Mouse (Mus musculus): ENCODE measurements around the gene Btla. TPM values are rescaled to one million over a fixed set of nuclear protein-coding genes. Genes with fewer than 3 reads are reported as not detected.

Gene Btla
- total and polyA plus RNA-seq, 3 experiments, result 0.44 to 0.86 (median 0.74) TPM

GRCm38 (mm10) chr16:45262051-45262450 lies 37.9 kb downstream of the Btla start:
- no peak overlapping the region for H3K9ac ChIP-seq (ENCODE audit: low read depth, low read length)
- H3K79me2 ChIP-seq (replicated peaks; ENCODE audit: control insufficient read depth, insufficient read depth, low read length), result no peaks in the 10 kb centered on the region
- peaks cover 5% of the 10 kb centered on the region for H3K4me1 ChIP-seq (ENCODE audit: control insufficient read depth, insufficient read depth, low read length)
- no peaks in the 10 kb centered on the region for H3K27me3 ChIP-seq (ENCODE audit: control insufficient read depth, insufficient read depth, low read length)
- peaks cover 4% of the 10 kb centered on the region; the same call in 1 of the 2 replicates for H3K36me3 ChIP-seq (ENCODE audit: control insufficient read depth, insufficient read depth, low read length)
- no peak overlapping the region for H3K27ac ChIP-seq
- intact Hi-C loops (cut with DNase I), result no loop called here
- TF ChIP-seq POLR2A (IDR thresholded peaks at IDR 0.05; ENCODE audit: insufficient read depth, low read depth, low read length), result no peak
- H3K4me3 ChIP-seq, result no peak overlapping the region
- DNase-seq, result no peak

- H3K4me1 ChIP-seq (ENCODE audit: control insufficient read depth, insufficient read depth, low read length), result no peaks in the 10 kb centered on the region
- no peaks in the 10 kb centered on the region for H3K36me3 ChIP-seq (ENCODE audit: control insufficient read depth, insufficient read depth, low read length)
- no peaks in the 10 kb centered on the region for H3K79me2 ChIP-seq (replicated peaks; ENCODE audit: control insufficient read depth, insufficient read depth, low read length)
- H3K27me3 ChIP-seq (ENCODE audit: control insufficient read depth, insufficient read depth, low read length), result no peaks in the 10 kb centered on the region
- no peak overlapping the region for H3K4me3 ChIP-seq
- peak overlapping the region; percentile 57 for H3K27ac ChIP-seq
- no peak for TF ChIP-seq EP300 (IDR thresholded peaks at IDR 0.05; ENCODE audit: insufficient read depth, low read depth, low read length)
- no peak for TF ChIP-seq CTCF (IDR thresholded peaks at IDR 0.05)
- TF ChIP-seq POLR2A (IDR thresholded peaks at IDR 0.05; ENCODE audit: insufficient read depth, low read depth, low read length), result no peak
- H3K9ac ChIP-seq (ENCODE audit: low read depth, low read length), result no peak overlapping the region
- peak in 1 of 2 experiments; percentile 29 for DNase-seq
- WGBS, result 55% methylated on average over 2 of the region's 2 CpGs
- intact Hi-C loops (cut with DNase I), result no loop called here
Observed at GRCm38 (mm10) chr16:45269886-45270285, 45.8 kb downstream of the Btla start.

DNA sequence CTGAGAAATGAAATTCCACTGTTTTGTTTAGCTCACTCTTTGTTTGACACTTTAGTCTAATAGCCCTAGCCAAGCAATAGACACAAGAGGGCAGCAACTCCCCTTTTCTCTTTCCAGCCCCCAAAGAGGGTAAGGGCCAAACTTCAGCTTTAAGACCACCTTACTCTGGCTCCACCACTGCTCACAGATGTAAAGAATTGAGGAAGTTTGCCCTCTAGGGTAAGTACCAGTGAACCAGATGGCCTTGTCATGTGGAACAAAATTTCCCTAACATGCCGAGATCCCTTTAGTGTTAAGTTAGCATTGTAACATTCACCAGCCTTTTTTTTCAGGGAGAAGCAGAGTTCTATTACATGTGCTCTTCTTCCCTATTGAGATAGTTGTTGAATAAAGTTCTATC lies 59.0 kb downstream of the Btla start:
- Histone ChIP-seq H3K4me1 (ENCODE audit: control insufficient read depth, insufficient read depth, low read length) (no peaks in the 10 kb centered on the region; the same call in none of the 2 replicates), H3K36me3 (ENCODE audit: control insufficient read depth, insufficient read depth, low read length) (peaks cover 4% of the 10 kb centered on the region; the same call in 1 of the 2 replicates), H3K79me2 (replicated peaks; ENCODE audit: control insufficient read depth, insufficient read depth, low read length) (no peaks in the 10 kb centered on the region), H3K9ac (ENCODE audit: low read depth, low read length) (0 out of 2 replicates have a peak overlapping the region, but pooled peaks have one; percentile 42), H3K4me3 (no peak overlapping the region), H3K27ac (peak overlapping the region; percentile 58), H3K27me3 (ENCODE audit: control insufficient read depth, insufficient read depth, low read length) (no peaks in the 10 kb centered on the region)
- 56% methylated on average over 1 of the region's 1 CpGs for WGBS
- intact Hi-C loops (cut with DNase I), result loop anchor here (1.0 to 5.0 kb wide), 3 partner anchors 47 to 130 kb away; no protein-coding TSS in a partner anchor
- DNase-seq, result peak; percentile 24 to 26
- TF ChIP-seq POLR2A (IDR thresholded peaks at IDR 0.05; ENCODE audit: insufficient read depth, low read depth, low read length), result no peak
- peak; percentile 79 for TF ChIP-seq CTCF (IDR thresholded peaks at IDR 0.05)
- no peak for TF ChIP-seq EP300 (IDR thresholded peaks at IDR 0.05; ENCODE audit: insufficient read depth, low read depth, low read length)

GRCm38 (mm10) chr16:45297806-45298205 lies 73.7 kb downstream of the Btla start:
- Histone ChIP-seq H3K27me3 (ENCODE audit: control insufficient read depth, insufficient read depth, low read length) (no peaks in the 10 kb centered on the region), H3K36me3 (ENCODE audit: control insufficient read depth, insufficient read depth, low read length) (no peaks in the 10 kb centered on the region), H3K4me1 (ENCODE audit: control insufficient read depth, insufficient read depth, low read length) (no peaks in the 10 kb centered on the region), H3K27ac (no peak overlapping the region), H3K4me3 (no peak overlapping the region), H3K9ac (ENCODE audit: low read depth, low read length) (no peak overlapping the region), H3K79me2 (replicated peaks; ENCODE audit: control insufficient read depth, insufficient read depth, low read length) (no peaks in the 10 kb centered on the region)
- WGBS, result 17% methylated on average over 3 of the region's 3 CpGs
- DNase-seq, result no peak
- TF ChIP-seq POLR2A (IDR thresholded peaks at IDR 0.05; ENCODE audit: insufficient read depth, low read depth, low read length) (no peak), CTCF (IDR thresholded peaks at IDR 0.05) (no peak)
- intact Hi-C loops (cut with DNase I), result loop anchor here (5.0 kb wide), 1 partner anchor 429 kb away; no protein-coding TSS in a partner anchor

Other genes starting within 250 kb of the Btla start
- gene Ccdc80, start 130.9 kb upstream of the Btla start, total RNA-seq (2021), result 10 to 100 TPM; 64.0 to 65.3 TPM
- 43.4 and 59.4 TPM in 2 replicates for gene Ccdc80, start 130.9 kb upstream of the Btla start, polyA plus RNA-seq (2012; rRNA removed)
- 10 to 100 TPM in 1 of 2 experiments, 1 to 10 TPM in 1; 9.5 to 11.1 TPM for gene Slc35a5, start 65.6 kb upstream of the Btla start, total RNA-seq (2021)
- gene Slc35a5, start 65.6 kb upstream of the Btla start, polyA plus RNA-seq (2012; rRNA removed), result 8.0 and 12.9 TPM in 2 replicates
- 10 to 100 TPM; 19.1 to 22.7 TPM for gene Atg3, start 65.5 kb upstream of the Btla start, total RNA-seq (2021)
- gene Atg3, start 65.5 kb upstream of the Btla start, polyA plus RNA-seq (2012; rRNA removed), result 7.6 and 11.1 TPM in 2 replicates
- gene Cd200, start 184.7 kb downstream of the Btla start, total RNA-seq (2021), result 10 to 100 TPM; 63.6 to 69.3 TPM
- gene Cd200, start 184.7 kb downstream of the Btla start, polyA plus RNA-seq (2012; rRNA removed), result 90.0 and 99.3 TPM in 2 replicates

All from heart, adult 2 months (tissue).